Mouse (Mus musculus) heart, adult 18-20 months (tissue): ENCODE data around the gene Fkbpl. TPM values are rescaled to one million over a fixed set of nuclear protein-coding genes. Genes with fewer than 3 reads are reported as not detected.

ENCODE experiments used
- total RNA-seq, 2 experiments: library from RNA; stranded (reverse); gene quantifications; 2 replicates each; pipeline ENCODE4 v1.2.3; 2021

Gene Fkbpl
- total RNA-seq, 2 experiments from 2014 or later: 5.8 to 6.5 TPM

Other genes starting within 250 kb of the Fkbpl start
- not detected for gene BC051142, start 245.9 kb upstream of the Fkbpl start, total RNA-seq
- not detected for gene Btnl4, start 167.4 kb upstream of the Fkbpl start, total RNA-seq
- not detected for gene Btnl6, start 127.4 kb upstream of the Fkbpl start, total RNA-seq
- 10 to 100 TPM; 33.8 to 40.6 TPM for gene Notch4, start 80.5 kb upstream of the Fkbpl start, total RNA-seq
- 1 to 10 TPM; 4.1 to 5.9 TPM for gene Gpsm3, start 55.0 kb upstream of the Fkbpl start, total RNA-seq
- 10 to 100 TPM; 13.6 to 17.4 TPM for gene Pbx2, start 53.5 kb upstream of the Fkbpl start, total RNA-seq
- under 1 TPM in 1 of 2 experiments, not detected in 1; 0.23 TPM for gene Ager, start 46.9 kb upstream of the Fkbpl start, total RNA-seq
- gene Rnf5, start 41.1 kb upstream of the Fkbpl start, total RNA-seq: 10 to 100 TPM; 40.9 to 43.3 TPM
- 10 to 100 TPM; 67.9 to 72.4 TPM for gene Agpat1, start 40.5 kb upstream of the Fkbpl start, total RNA-seq
- 1 to 10 TPM in 1 of 2 experiments, under 1 TPM in 1; 0.85 to 1.1 TPM for gene Egfl8, start 28.8 kb upstream of the Fkbpl start, total RNA-seq
- 10 to 100 TPM; 55.5 to 55.8 TPM for gene Ppt2, start 16.3 kb upstream of the Fkbpl start, total RNA-seq
- 1 to 10 TPM in 1 of 2 experiments, under 1 TPM in 1; 0.93 to 1.5 TPM for gene Prrt1, start 15.2 kb upstream of the Fkbpl start, total RNA-seq
- gene Atf6b, start 2.4 kb downstream of the Fkbpl start, total RNA-seq: 10 to 100 TPM; 15.5 to 17.2 TPM
- gene Tnxb, start 25.8 kb downstream of the Fkbpl start, total RNA-seq: 10 to 100 TPM; 22.9 to 26.5 TPM
- 10 to 100 TPM; 14.4 to 25.5 TPM for gene C4b, start 99.1 kb downstream of the Fkbpl start, total RNA-seq
- not detected for gene Cyp21a1, start 159.8 kb downstream of the Fkbpl start, total RNA-seq
- gene Stk19, start 192.2 kb downstream of the Fkbpl start, total RNA-seq: 1 to 10 TPM; 8.5 to 9.5 TPM
- 10 to 100 TPM in 1 of 2 experiments, 1 to 10 TPM in 1; 9.8 to 13.3 TPM for gene Dxo, start 192.3 kb downstream of the Fkbpl start, total RNA-seq
- gene Skiv2l, start 205.4 kb downstream of the Fkbpl start, total RNA-seq: 10 to 100 TPM; 20.5 to 21.0 TPM
- 10 to 100 TPM; 14.4 to 15.2 TPM for gene Nelfe, start 205.6 kb downstream of the Fkbpl start, total RNA-seq
- 10 to 100 TPM in 1 of 2 experiments, 1 to 10 TPM in 1; 3.3 to 13.7 TPM for gene Cfb, start 217.8 kb downstream of the Fkbpl start, total RNA-seq
- 1 to 10 TPM; 7.4 to 7.7 TPM for gene Zbtb12, start 234.7 kb downstream of the Fkbpl start, total RNA-seq
- not detected for gene Gm20547, start 237.3 kb downstream of the Fkbpl start, total RNA-seq